Mouse (Mus musculus) heart, adult 2 months (tissue): ENCODE measurements around the gene Gtsf2. TPM values are rescaled to one million over a fixed set of nuclear protein-coding genes. Genes with fewer than 3 reads are reported as not detected.

Source experiments
- DNase-seq, 2 experiments: peaks; one replicate each; pipeline ENCODE4 v3.0.0; 2021
- H3K27ac ChIP-seq: fragments of 200-600 bp; 2 replicates; pipeline ENCODE4 v1.8.1; 2022
- H3K27me3 ChIP-seq: fragments of 200-500 bp; 2 replicates; pipeline ENCODE4 v1.6.1; 2012; ENCODE audit warnings: mild to moderate bottlenecking, low read length, inconsistent platforms, mixed read lengths; ENCODE audit not compliant: control insufficient read depth, insufficient read depth
- H3K36me3 ChIP-seq: fragments of 200-500 bp; 2 replicates; pipeline ENCODE4 v1.6.1; 2012; ENCODE audit warnings: low read length, inconsistent platforms; ENCODE audit not compliant: control insufficient read depth, insufficient read depth
- H3K4me1 ChIP-seq: fragments of 200-500 bp; 2 replicates; pipeline ENCODE4 v1.6.1; 2011; ENCODE audit warnings: low read length; ENCODE audit not compliant: control insufficient read depth, insufficient read depth
- H3K4me3 ChIP-seq: fragments of 200-600 bp; 2 replicates; pipeline ENCODE4 v1.8.1; 2022
- H3K79me2 ChIP-seq: fragments of 200-500 bp; replicated peaks from 2 replicates; pipeline ENCODE4 v1.6.1; 2012; ENCODE audit warnings: mild to moderate bottlenecking, inconsistent platforms, low read length, moderate library complexity, mixed read lengths; ENCODE audit not compliant: control insufficient read depth, insufficient read depth
- H3K9ac ChIP-seq: fragments of 200-500 bp; 2 replicates; pipeline ENCODE4 v1.6.1; 2012; ENCODE audit warnings: low read depth, mild to moderate bottlenecking, control low read depth, inconsistent platforms, low read length, mixed read lengths
- CTCF ChIP-seq: fragments of 200-600 bp; IDR thresholded peaks from 2 replicates; pipeline ENCODE4 v1.8.1; 2022; ENCODE audit warnings: antibody characterized with exemption, mild to moderate bottlenecking, moderate library complexity
- EP300 ChIP-seq: fragments of 200-500 bp; IDR thresholded peaks from 2 replicates; pipeline ENCODE4 v1.6.1; 2011; ENCODE audit warnings: low read depth, low read length, control low read depth; ENCODE audit not compliant: insufficient read depth
- POLR2A ChIP-seq: fragments of 200-500 bp; IDR thresholded peaks from 2 replicates; pipeline ENCODE4 v1.6.1; 2011; ENCODE audit warnings: mild to moderate bottlenecking, low read depth, low read length, control low read depth; ENCODE audit not compliant: insufficient read depth
- WGBS: fragments of 180-500 bp; shearing (Covaris S2); methylation state at CpG from one replicate; pipeline ENCODE4 v1.1.7; 2018; 5-methylcytosine and 5-hydroxymethylcytosine counted together
- intact Hi-C: fragments of 180-260 bp; cut with DNase I; formaldehyde crosslinking; loops from one replicate; pipeline ENCODE4 v1.15.1; 2025
- polyA plus RNA-seq: library from polyadenylated mRNA; depleted of rRNA; stranded (reverse); fragments of >200 nt; gene quantifications from 2 replicates; pipeline ENCODE4 v1.2.3, GENCODE M21; 2012
- total RNA-seq, 2 experiments: library from RNA; stranded (reverse); gene quantifications; 2 replicates each; pipeline ENCODE4 v1.2.3; 2021

Gtsf2 gene
- total and polyA plus RNA-seq, 3 experiments: not detected

DNA sequence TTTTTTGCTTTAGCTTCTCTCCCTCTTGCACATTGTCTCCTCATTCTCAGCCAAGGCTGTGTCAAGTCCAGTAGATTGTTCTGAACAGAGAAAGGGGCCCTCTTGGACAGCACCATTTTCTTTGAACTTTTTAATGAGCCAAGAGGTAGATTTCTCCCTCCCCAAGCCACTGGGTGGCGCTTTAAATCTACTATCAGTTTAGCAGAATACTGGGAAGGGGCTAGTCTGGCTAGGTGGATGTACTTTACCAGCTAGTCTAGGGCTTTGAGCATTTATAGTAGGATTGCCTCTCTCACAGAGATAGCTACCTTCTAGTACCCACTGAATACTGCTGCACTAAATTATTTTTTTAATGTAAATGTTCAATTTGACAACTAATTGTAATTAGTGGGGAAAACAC is 34.2 kb upstream of the Gtsf2 start:
- WGBS: 7% methylated on average over 1 of the region's 1 CpGs
- DNase-seq: no peak
- intact Hi-C loops: no loop called here
- H3K27me3 ChIP-seq: no peaks in the 10 kb centered on the region
- H3K9ac ChIP-seq: no peak overlapping the region
- H3K79me2 ChIP-seq: no peaks in the 10 kb centered on the region
- no peak overlapping the region for H3K27ac ChIP-seq
- TF ChIP-seq CTCF: peak; percentile 54
- no peak for TF ChIP-seq EP300
- no peak for TF ChIP-seq POLR2A
- H3K36me3 ChIP-seq: no peaks in the 10 kb centered on the region
- H3K4me3 ChIP-seq: no peak overlapping the region
- H3K4me1 ChIP-seq: no peaks in the 10 kb centered on the region

DNA sequence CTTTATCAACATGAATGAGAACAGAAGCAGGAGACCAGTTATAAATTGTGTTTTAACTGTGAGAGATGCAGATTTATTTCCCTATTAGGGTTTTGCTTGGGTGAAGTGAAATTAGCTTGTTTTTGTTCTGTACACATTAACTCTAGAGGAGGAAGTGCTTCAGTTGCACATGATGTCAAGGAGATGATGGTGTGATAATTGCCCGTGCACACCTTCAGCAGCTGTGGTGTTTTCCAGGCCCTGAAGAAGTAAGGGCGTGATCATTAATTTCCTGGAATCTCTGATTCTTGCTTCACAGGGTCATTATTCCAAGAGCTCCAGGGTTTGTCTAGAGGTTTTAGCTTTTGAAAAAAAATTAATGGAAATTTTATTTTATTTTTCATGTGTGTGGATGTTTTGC is 31.9 kb upstream of the Gtsf2 start:
- no peak overlapping the region for H3K4me3 ChIP-seq
- no peaks in the 10 kb centered on the region for H3K79me2 ChIP-seq
- TF ChIP-seq EP300 (no peak), POLR2A (no peak), CTCF (no peak)
- H3K27me3 ChIP-seq: no peaks in the 10 kb centered on the region
- 77% methylated on average over 2 of the region's 2 CpGs for WGBS
- H3K36me3 ChIP-seq: no peaks in the 10 kb centered on the region
- H3K27ac ChIP-seq: no peak overlapping the region
- no peak overlapping the region for H3K9ac ChIP-seq
- intact Hi-C loops: no loop called here
- no peaks in the 10 kb centered on the region for H3K4me1 ChIP-seq
- DNase-seq: no peak

DNA sequence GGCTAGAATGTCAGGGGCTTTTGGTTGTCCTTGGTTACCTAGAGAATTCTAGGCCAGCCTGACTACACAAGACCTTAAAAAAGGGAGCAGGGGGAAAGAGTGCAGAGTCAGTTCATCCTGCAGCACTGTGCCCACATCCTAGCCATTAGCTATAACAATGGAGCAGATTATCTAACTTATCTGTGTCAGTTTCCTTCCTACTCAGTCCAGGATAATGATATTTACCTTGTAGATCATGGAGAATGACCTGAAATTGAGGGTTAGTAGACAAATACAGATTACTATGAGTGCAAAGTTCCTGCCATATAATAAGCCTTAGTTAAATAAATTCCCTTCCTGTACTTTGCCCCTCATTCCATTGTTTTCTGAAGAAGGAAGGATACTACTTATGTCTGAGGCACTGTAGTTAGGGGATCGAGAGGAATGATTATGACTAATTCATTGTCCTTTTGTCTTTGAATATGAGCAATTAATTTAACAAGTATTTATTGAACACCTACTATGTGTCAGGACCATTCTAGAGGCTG is 30.9 kb upstream of the Gtsf2 start:
- no peak for DNase-seq
- Histone ChIP-seq H3K27me3 (no peaks in the 10 kb centered on the region), H3K79me2 (no peaks in the 10 kb centered on the region), H3K36me3 (no peaks in the 10 kb centered on the region), H3K9ac (no peak overlapping the region), H3K4me1 (no peaks in the 10 kb centered on the region), H3K27ac (no peak overlapping the region), H3K4me3 (no peak overlapping the region)
- WGBS: 50% methylated on average over 1 of the region's 1 CpGs
- intact Hi-C loops: no loop called here
- TF ChIP-seq CTCF (no peak), EP300 (no peak), POLR2A (no peak)

DNA sequence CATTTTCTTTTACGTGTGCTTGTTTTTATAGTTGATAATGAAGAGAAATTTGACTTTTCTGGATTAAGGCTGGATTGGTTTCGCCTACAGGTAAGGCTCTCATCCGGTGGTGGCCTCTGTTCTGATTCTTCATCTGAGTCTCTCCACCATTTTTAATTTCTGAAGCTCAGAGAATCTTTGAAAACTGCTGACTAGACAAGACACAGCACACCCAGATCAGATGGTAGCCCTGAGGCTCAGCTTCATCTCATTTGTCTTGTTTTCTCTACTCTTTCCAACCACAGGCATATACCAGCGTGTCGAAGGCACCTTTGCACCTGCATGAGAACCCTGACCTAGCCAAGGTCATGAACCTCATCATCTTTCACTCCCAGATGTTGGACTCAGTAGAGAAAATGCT is 25.5 kb upstream of the Gtsf2 start:
- Histone ChIP-seq H3K4me1 (no peaks in the 10 kb centered on the region), H3K36me3 (no peaks in the 10 kb centered on the region), H3K27ac (no peak overlapping the region), H3K27me3 (no peaks in the 10 kb centered on the region), H3K9ac (no peak overlapping the region), H3K4me3 (no peak overlapping the region), H3K79me2 (no peaks in the 10 kb centered on the region)
- TF ChIP-seq POLR2A: no peak
- TF ChIP-seq EP300: no peak
- TF ChIP-seq CTCF: no peak
- intact Hi-C loops: no loop called here
- DNase-seq: no peak
- WGBS: 95% methylated on average over 5 of the region's 5 CpGs

DNA sequence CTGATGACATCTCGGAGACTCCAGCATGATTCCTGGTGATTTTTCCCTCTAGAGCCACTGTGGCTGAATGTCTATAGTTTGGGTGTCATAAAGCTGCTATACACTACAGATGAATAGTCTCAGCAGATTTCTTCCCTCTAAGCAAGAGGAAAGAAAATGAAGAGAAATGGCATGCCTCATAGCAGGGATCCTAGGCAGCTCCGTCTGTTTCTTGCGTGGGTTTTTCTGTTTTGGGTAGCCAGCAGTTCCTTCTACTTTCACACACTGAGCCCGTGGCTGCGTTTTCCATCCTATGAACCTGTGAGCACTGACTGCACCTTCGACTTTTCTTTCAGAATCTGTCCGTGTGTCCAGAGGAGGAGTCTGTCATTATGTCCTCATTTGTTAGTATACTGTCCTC is 24.9 kb upstream of the Gtsf2 start:
- 87% methylated on average over 7 of the region's 7 CpGs for WGBS
- no peaks in the 10 kb centered on the region for H3K79me2 ChIP-seq

DNA sequence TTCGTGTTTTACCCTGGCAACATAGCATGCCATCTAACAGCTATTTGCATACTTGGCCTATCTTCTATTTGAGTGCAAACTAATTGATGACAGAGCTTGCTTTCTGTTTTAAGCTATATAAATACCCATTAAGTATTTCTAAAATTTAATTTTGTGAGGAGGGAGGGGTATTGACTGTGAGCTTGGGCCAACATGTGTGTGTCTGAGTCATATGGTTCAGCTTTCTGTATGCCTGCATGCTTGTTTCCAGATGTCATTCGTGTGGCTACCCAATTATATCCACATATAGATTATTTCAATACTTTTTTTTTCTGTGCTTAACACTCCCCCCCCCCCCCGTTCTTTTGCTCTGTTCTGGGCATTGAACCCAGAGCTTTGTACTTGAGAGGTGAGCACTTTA is 24.0 kb upstream of the Gtsf2 start:
- H3K36me3 ChIP-seq: no peaks in the 10 kb centered on the region
- no peak overlapping the region for H3K4me3 ChIP-seq
- no peak for DNase-seq
- no peaks in the 10 kb centered on the region for H3K27me3 ChIP-seq
- no peak overlapping the region for H3K9ac ChIP-seq
- no peaks in the 10 kb centered on the region for H3K4me1 ChIP-seq
- 74% methylated on average over 3 of the region's 3 CpGs for WGBS
- H3K27ac ChIP-seq: no peak overlapping the region
- no peaks in the 10 kb centered on the region for H3K79me2 ChIP-seq
- TF ChIP-seq POLR2A: no peak
- no peak for TF ChIP-seq CTCF
- TF ChIP-seq EP300: no peak
- intact Hi-C loops: no loop called here

More for the DNA sequence above, 24.9 kb upstream of the Gtsf2 start:
- intact Hi-C loops: no loop called here
- Histone ChIP-seq H3K27me3 (no peaks in the 10 kb centered on the region), H3K4me3 (no peak overlapping the region), H3K27ac (no peak overlapping the region), H3K4me1 (no peaks in the 10 kb centered on the region), H3K9ac (no peak overlapping the region), H3K36me3 (no peaks in the 10 kb centered on the region)
- DNase-seq: no peak
- TF ChIP-seq EP300 (no peak), POLR2A (no peak), CTCF (no peak)
